Mouse (Mus musculus): Measurements from ENCODE around the gene Prom2. TPM values are rescaled to one million over a fixed set of nuclear protein-coding genes. Genes with fewer than 3 reads are reported as not detected.

The Prom2 gene
- polyA plus RNA-seq, 1 experiment from 2014 or later = not detected

DNA sequence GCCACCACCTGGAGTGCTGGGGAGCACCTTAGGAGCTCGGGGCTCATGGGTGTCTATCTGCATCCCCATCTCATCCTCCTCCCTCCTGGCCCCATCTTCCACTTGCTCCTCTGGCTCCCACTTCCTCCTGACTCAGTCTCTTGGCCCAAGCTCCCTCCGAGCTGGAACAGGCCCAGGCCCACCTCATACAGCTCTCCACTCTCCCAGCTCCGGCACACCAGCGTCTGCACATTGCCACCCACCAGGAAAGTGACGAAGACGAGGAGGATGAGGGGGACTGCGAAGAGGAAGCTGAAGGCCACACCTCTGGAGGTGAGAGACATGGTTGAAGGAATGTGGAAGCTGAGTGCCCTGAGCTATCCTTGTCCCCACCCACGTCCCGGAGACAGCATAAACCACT, 5.9 kb downstream of the Prom2 start:
- Histone ChIP-seq H3K27ac (ENCODE audit: low read depth, low read length) (no peak overlapping the region), H3K27me3 (ENCODE audit: control insufficient read depth, insufficient read depth, low read length) (peaks cover 39% of the 10 kb centered on the region), H3K4me1 (ENCODE audit: control insufficient read depth, insufficient read depth, low read length) (no peaks in the 10 kb centered on the region), H3K9me3 (replicated peaks; ENCODE audit: control insufficient read depth, low read length) (no peaks in the 10 kb centered on the region), H3K4me3 (ENCODE audit: low read depth, low read length) (no peak overlapping the region), H3K9ac (ENCODE audit: low read depth, low read length) (no peak overlapping the region), H3K4me2 (no peak overlapping the region), H3K36me3 (ENCODE audit: control insufficient read depth, insufficient read depth, low read length) (no peaks in the 10 kb centered on the region)
- no peak for ATAC-seq (replicated peaks; ENCODE audit: insufficient number of reproducible peaks, low FRiP score, low TSS enrichment)
- WGBS (ENCODE audit: insufficient replicate concordance) = 76% methylated on average over 9 of the region's 9 CpGs

- Histone ChIP-seq H3K4me3 (ENCODE audit: low read depth, low read length) (no peak overlapping the region), H3K36me3 (ENCODE audit: control insufficient read depth, insufficient read depth, low read length) (no peaks in the 10 kb centered on the region), H3K4me2 (no peak overlapping the region), H3K27me3 (ENCODE audit: control insufficient read depth, insufficient read depth, low read length) (peaks cover 10% of the 10 kb centered on the region; the same call in 1 of the 2 replicates), H3K27ac (ENCODE audit: low read depth, low read length) (no peak overlapping the region), H3K4me1 (ENCODE audit: control insufficient read depth, insufficient read depth, low read length) (no peaks in the 10 kb centered on the region), H3K9ac (ENCODE audit: low read depth, low read length) (no peak overlapping the region), H3K9me3 (replicated peaks; ENCODE audit: control insufficient read depth, low read length) (no peaks in the 10 kb centered on the region)
- 10% methylated on average over 9 of the region's 9 CpGs for WGBS (ENCODE audit: insufficient replicate concordance)
- ATAC-seq (replicated peaks; ENCODE audit: insufficient number of reproducible peaks, low FRiP score, low TSS enrichment) = no peak
Measured at GRCm38 (mm10) chr2:127532379-127532778, 8.9 kb downstream of the Prom2 start.

- Histone ChIP-seq H3K27ac (ENCODE audit: low read depth, low read length) (no peak overlapping the region), H3K36me3 (ENCODE audit: control insufficient read depth, insufficient read depth, low read length) (no peaks in the 10 kb centered on the region), H3K27me3 (ENCODE audit: control insufficient read depth, insufficient read depth, low read length) (peaks cover 4% of the 10 kb centered on the region; the same call in 1 of the 2 replicates), H3K9me3 (replicated peaks; ENCODE audit: control insufficient read depth, low read length) (no peaks in the 10 kb centered on the region), H3K4me1 (ENCODE audit: control insufficient read depth, insufficient read depth, low read length) (no peaks in the 10 kb centered on the region), H3K4me2 (no peak overlapping the region), H3K4me3 (ENCODE audit: low read depth, low read length) (no peak overlapping the region), H3K9ac (ENCODE audit: low read depth, low read length) (no peak overlapping the region)
- WGBS (ENCODE audit: insufficient replicate concordance) = 75% methylated on average over 2 of the region's 2 CpGs
- ATAC-seq (replicated peaks; ENCODE audit: insufficient number of reproducible peaks, low FRiP score, low TSS enrichment) = no peak
Measured at GRCm38 (mm10) chr2:127531592-127531991, 9.7 kb downstream of the Prom2 start.

DNA sequence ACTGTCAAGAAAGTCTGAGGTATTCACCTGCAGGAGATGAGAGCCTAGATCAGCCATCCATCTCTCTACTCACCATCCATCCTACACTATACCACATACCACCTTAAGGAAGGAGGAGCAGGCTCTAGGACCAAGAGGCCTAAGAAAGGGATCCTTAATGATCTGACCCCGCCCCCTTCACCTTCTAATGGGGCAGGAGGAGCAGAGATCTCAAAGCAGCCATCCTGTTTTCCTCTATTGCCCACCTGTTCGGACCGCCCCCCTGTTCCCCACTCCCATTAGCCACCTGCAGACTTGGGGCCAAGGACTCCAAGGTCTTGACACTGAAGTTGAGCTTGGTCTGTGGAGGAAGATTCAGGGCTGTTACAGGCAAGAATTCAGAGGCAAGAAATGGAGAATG, 10.8 kb downstream of the Prom2 start:
- WGBS (ENCODE audit: insufficient replicate concordance) = 57% methylated on average over 3 of the region's 3 CpGs
- Histone ChIP-seq H3K36me3 (ENCODE audit: control insufficient read depth, insufficient read depth, low read length) (no peaks in the 10 kb centered on the region), H3K4me3 (ENCODE audit: low read depth, low read length) (no peak overlapping the region), H3K4me1 (ENCODE audit: control insufficient read depth, insufficient read depth, low read length) (no peaks in the 10 kb centered on the region), H3K27me3 (ENCODE audit: control insufficient read depth, insufficient read depth, low read length) (peaks cover 4% of the 10 kb centered on the region; the same call in 1 of the 2 replicates), H3K27ac (ENCODE audit: low read depth, low read length) (no peak overlapping the region), H3K9ac (ENCODE audit: low read depth, low read length) (no peak overlapping the region), H3K9me3 (replicated peaks; ENCODE audit: control insufficient read depth, low read length) (no peaks in the 10 kb centered on the region), H3K4me2 (no peak overlapping the region)
- ATAC-seq (replicated peaks; ENCODE audit: insufficient number of reproducible peaks, low FRiP score, low TSS enrichment) = no peak

DNA sequence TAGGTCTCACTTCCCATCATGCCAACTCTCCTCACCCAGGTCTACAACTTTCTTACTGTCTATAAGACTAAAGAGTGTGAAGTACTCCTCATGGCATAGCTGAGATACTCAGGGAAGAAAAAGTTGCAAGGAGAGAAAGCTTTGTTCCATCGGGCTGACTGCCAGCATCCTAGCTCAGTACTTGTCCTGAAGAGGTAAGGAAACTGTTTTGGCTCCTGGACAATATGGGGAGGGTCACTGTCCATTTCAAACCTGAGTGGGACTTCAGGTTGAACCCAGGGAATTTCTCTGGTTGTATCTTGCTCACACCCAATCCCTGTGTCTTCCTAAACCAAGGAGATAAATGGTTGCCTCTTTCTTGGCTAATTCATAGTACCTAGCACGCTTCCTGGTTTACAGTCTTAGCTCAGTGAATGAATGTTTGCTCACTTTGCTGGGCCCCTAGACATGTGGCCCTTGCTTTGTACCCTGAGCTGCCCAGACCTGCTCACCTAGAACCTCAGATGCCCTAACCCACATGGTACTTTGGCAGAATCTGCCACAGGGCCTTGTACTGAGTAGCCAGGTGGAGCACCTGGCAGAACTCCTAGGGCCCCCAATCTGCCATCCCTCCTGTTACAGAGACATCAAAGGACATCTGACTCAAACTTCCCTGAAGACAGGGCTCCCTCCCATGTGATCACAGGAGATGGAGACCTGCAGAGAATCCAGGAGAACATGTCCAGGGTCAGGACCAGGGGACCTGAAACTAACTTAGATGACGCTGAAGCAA, 16.1 kb downstream of the Prom2 start:
- Histone ChIP-seq H3K9ac (ENCODE audit: low read depth, low read length) (no peak overlapping the region), H3K27me3 (ENCODE audit: control insufficient read depth, insufficient read depth, low read length) (0 out of 2 replicates have a peak, but pooled peaks cover 9% of the 10 kb centered on the region), H3K4me2 (no peak overlapping the region), H3K4me3 (ENCODE audit: low read depth, low read length) (no peak overlapping the region), H3K4me1 (ENCODE audit: control insufficient read depth, insufficient read depth, low read length) (peaks cover 11% of the 10 kb centered on the region), H3K27ac (ENCODE audit: low read depth, low read length) (no peak overlapping the region), H3K36me3 (ENCODE audit: control insufficient read depth, insufficient read depth, low read length) (no peaks in the 10 kb centered on the region), H3K9me3 (replicated peaks; ENCODE audit: control insufficient read depth, low read length) (no peaks in the 10 kb centered on the region)
- WGBS (ENCODE audit: insufficient replicate concordance) = 63% methylated on average over 3 of the region's 3 CpGs
- no peak for ATAC-seq (replicated peaks; ENCODE audit: insufficient number of reproducible peaks, low FRiP score, low TSS enrichment)

GRCm38 (mm10) chr2:127523950-127524729, 17.1 kb downstream of the Prom2 start:
- Histone ChIP-seq H3K27me3 (ENCODE audit: control insufficient read depth, insufficient read depth, low read length) (0 out of 2 replicates have a peak, but pooled peaks cover 9% of the 10 kb centered on the region), H3K9ac (ENCODE audit: low read depth, low read length) (no peak overlapping the region; the same call in 1 of the 2 replicates), H3K4me1 (ENCODE audit: control insufficient read depth, insufficient read depth, low read length) (peaks cover 11% of the 10 kb centered on the region), H3K36me3 (ENCODE audit: control insufficient read depth, insufficient read depth, low read length) (no peaks in the 10 kb centered on the region), H3K4me2 (no peak overlapping the region), H3K4me3 (ENCODE audit: low read depth, low read length) (no peak overlapping the region), H3K9me3 (replicated peaks; ENCODE audit: control insufficient read depth, low read length) (no peaks in the 10 kb centered on the region), H3K27ac (ENCODE audit: low read depth, low read length) (no peak overlapping the region)
- no peak for ATAC-seq (replicated peaks; ENCODE audit: insufficient number of reproducible peaks, low FRiP score, low TSS enrichment)
- WGBS (ENCODE audit: insufficient replicate concordance) = 55% methylated on average over 7 of the region's 7 CpGs

- ATAC-seq (replicated peaks; ENCODE audit: insufficient number of reproducible peaks, low FRiP score, low TSS enrichment) = no peak
- H3K27ac ChIP-seq (ENCODE audit: low read depth, low read length) = 0 out of 2 replicates have a peak within 1 kb of the TSS, but pooled peaks have one; percentile 41
- H3K9ac ChIP-seq (ENCODE audit: low read depth, low read length) = 0 out of 2 replicates have a peak within 1 kb of the TSS, but pooled peaks have one; percentile 46
- H3K9me3 ChIP-seq (replicated peaks; ENCODE audit: control insufficient read depth, low read length) = no peaks in the 10 kb centered on the region
- 0 out of 2 replicates have a peak, but pooled peaks cover 9% of the 10 kb centered on the region for H3K27me3 ChIP-seq (ENCODE audit: control insufficient read depth, insufficient read depth, low read length)
- no peaks in the 10 kb centered on the region for H3K36me3 ChIP-seq (ENCODE audit: control insufficient read depth, insufficient read depth, low read length)
- peak within 1 kb of the TSS; percentile 32 for H3K4me3 ChIP-seq (ENCODE audit: low read depth, low read length)
- 3% methylated on average over 10 of the region's 10 CpGs for WGBS (ENCODE audit: insufficient replicate concordance)
- H3K4me1 ChIP-seq (ENCODE audit: control insufficient read depth, insufficient read depth, low read length) = peaks cover 11% of the 10 kb centered on the region
- peak within 1 kb of the TSS; percentile 64 for H3K4me2 ChIP-seq
Measured at GRCm38 (mm10) chr2:127522006-127522441, 19.2 kb downstream of the Prom2 start, which contains the start of gene Kcnip3. Gene Kcnip3, minus strand, starts transcription at chr2:127522094.

- Histone ChIP-seq H3K4me1 (ENCODE audit: control insufficient read depth, insufficient read depth, low read length) (peaks cover 11% of the 10 kb centered on the region), H3K4me3 (ENCODE audit: low read depth, low read length) (peak overlapping the region; percentile 32), H3K27me3 (ENCODE audit: control insufficient read depth, insufficient read depth, low read length) (0 out of 2 replicates have a peak, but pooled peaks cover 9% of the 10 kb centered on the region), H3K9ac (ENCODE audit: low read depth, low read length) (0 out of 2 replicates have a peak overlapping the region, but pooled peaks have one; percentile 46), H3K9me3 (replicated peaks; ENCODE audit: control insufficient read depth, low read length) (no peaks in the 10 kb centered on the region), H3K4me2 (peak overlapping the region; percentile 64), H3K36me3 (ENCODE audit: control insufficient read depth, insufficient read depth, low read length) (no peaks in the 10 kb centered on the region), H3K27ac (ENCODE audit: low read depth, low read length) (0 out of 2 replicates have a peak overlapping the region, but pooled peaks have one; percentile 41)
- 2% methylated on average over 18 of the region's 18 CpGs for WGBS (ENCODE audit: insufficient replicate concordance)
- ATAC-seq (replicated peaks; ENCODE audit: insufficient number of reproducible peaks, low FRiP score, low TSS enrichment) = 0 out of 2 replicates have a peak, but pooled peaks have one; percentile 19
Measured at GRCm38 (mm10) chr2:127521172-127522005, 19.9 kb downstream of the Prom2 start.
